Mouse (Mus musculus) stomach, embryonic 16.5 days (tissue): ENCODE measurements at regions not wholly inside any gene's neighbourhood (a gene's known extent, or its start where the extent isn't known, plus 50 kb on each side); places are given as distances from the start of the nearest gene placed in this dataset.

Source experiments
- ATAC-seq: fragments of 200-750 bp; cut with Nextera tagmentation; 2 replicates; pipeline ENCODE4 v1.8.0; 2017; ENCODE audit warnings: moderate number of reproducible peaks, moderate TSS enrichment; ENCODE audit not compliant: insufficient read depth, low FRiP score
- H3K27ac ChIP-seq: fragments of 300-500 bp; sonication (generic); 2 replicates; pipeline ENCODE4 v1.5.1; 2014; ENCODE audit warnings: low read length
- H3K27me3 ChIP-seq: fragments of 300-500 bp; sonication (generic); 2 replicates; pipeline ENCODE4 v1.6.1; 2014; ENCODE audit warnings: low read length, control low read depth, mixed read lengths; ENCODE audit not compliant: control insufficient read depth, insufficient read depth
- H3K36me3 ChIP-seq: fragments of 300-500 bp; sonication (generic); 2 replicates; pipeline ENCODE4 v1.6.1; 2014; ENCODE audit warnings: low read length; ENCODE audit not compliant: control insufficient read depth, insufficient read depth
- H3K4me1 ChIP-seq: fragments of 300-500 bp; sonication (generic); 2 replicates; pipeline ENCODE4 v1.6.1; 2014; ENCODE audit warnings: low read length, control low read depth, mixed read lengths; ENCODE audit not compliant: control insufficient read depth, insufficient read depth
- H3K4me2 ChIP-seq: fragments of 300-500 bp; sonication (generic); 2 replicates; pipeline ENCODE4 v1.6.1; 2014; ENCODE audit warnings: low read depth, low read length, mixed read lengths
- H3K4me3 ChIP-seq: fragments of 300-500 bp; sonication (generic); replicated peaks from 2 replicates; pipeline ENCODE4 v1.5.1; 2014; ENCODE audit warnings: mild to moderate bottlenecking, low read length
- H3K9ac ChIP-seq: fragments of 300-500 bp; sonication (generic); 2 replicates; pipeline ENCODE4 v1.6.1; 2014; ENCODE audit warnings: low read length
- H3K9me3 ChIP-seq: fragments of 300-500 bp; sonication (generic); replicated peaks from 2 replicates; pipeline ENCODE4 v1.6.1; 2016; ENCODE audit warnings: low read length, control low read depth; ENCODE audit not compliant: control insufficient read depth
- WGBS: fragments of 180-500 bp; shearing (Covaris S2); extraction: QIAGEN DNeasy Blood & Tissue Kit; methylation state at CpG from one replicate; pipeline ENCODE4 v1.1.7; 2014; 5-methylcytosine and 5-hydroxymethylcytosine counted together

GRCm38 (mm10) chr5:91816376-91816950 is 146.4 kb downstream of the Rchy1 start:
- Histone ChIP-seq H3K27ac (no peak overlapping the region), H3K9me3 (no peaks in the 10 kb centered on the region), H3K4me2 (no peak overlapping the region), H3K4me1 (no peaks in the 10 kb centered on the region; the same call in 1 of the 2 replicates), H3K27me3 (no peaks in the 10 kb centered on the region), H3K9ac (no peak overlapping the region), H3K36me3 (no peaks in the 10 kb centered on the region), H3K4me3 (no peak overlapping the region)
- WGBS: 77% methylated on average over 3 of the region's 3 CpGs
- ATAC-seq: no peak

- Histone ChIP-seq H3K27ac (no peak overlapping the region), H3K9me3 (no peaks in the 10 kb centered on the region), H3K4me3 (no peak overlapping the region), H3K9ac (no peak overlapping the region), H3K27me3 (no peaks in the 10 kb centered on the region), H3K4me1 (no peaks in the 10 kb centered on the region; the same call in 1 of the 2 replicates), H3K36me3 (no peaks in the 10 kb centered on the region), H3K4me2 (no peak overlapping the region)
- WGBS: 75% methylated on average over 6 of the region's 6 CpGs
- no peak for ATAC-seq
These were observed 147.9 kb downstream of the Rchy1 start for GRCm38 (mm10) chr5:91814956-91815355.

GRCm38 (mm10) chr5:91814417-91814762 is 148.5 kb downstream of the Rchy1 start:
- H3K27me3 ChIP-seq: no peaks in the 10 kb centered on the region
- no peak overlapping the region for H3K27ac ChIP-seq
- H3K36me3 ChIP-seq: no peaks in the 10 kb centered on the region
- H3K9ac ChIP-seq: no peak overlapping the region
- no peak overlapping the region for H3K4me2 ChIP-seq
- no peaks in the 10 kb centered on the region; the same call in 1 of the 2 replicates for H3K4me1 ChIP-seq
- no peaks in the 10 kb centered on the region for H3K9me3 ChIP-seq
- WGBS: 67% methylated on average over 4 of the region's 4 CpGs
- no peak overlapping the region for H3K4me3 ChIP-seq
- ATAC-seq: no peak

GRCm38 (mm10) chr5:91813547-91814416 is 149.1 kb downstream of the Rchy1 start:
- 71% methylated on average over 5 of the region's 5 CpGs for WGBS
- no peak for ATAC-seq
- Histone ChIP-seq H3K4me2 (no peak overlapping the region), H3K36me3 (no peaks in the 10 kb centered on the region), H3K9ac (no peak overlapping the region), H3K27me3 (no peaks in the 10 kb centered on the region), H3K9me3 (no peaks in the 10 kb centered on the region), H3K27ac (no peak overlapping the region), H3K4me3 (no peak overlapping the region), H3K4me1 (no peaks in the 10 kb centered on the region; the same call in 1 of the 2 replicates)

- no peak overlapping the region for H3K9ac ChIP-seq
- WGBS: 64% methylated on average over 18 of the region's 18 CpGs
- 0 out of 2 replicates have a peak, but pooled peaks have one; percentile 25 for ATAC-seq
- H3K36me3 ChIP-seq: no peaks in the 10 kb centered on the region
- H3K27ac ChIP-seq: no peak overlapping the region
- no peaks in the 10 kb centered on the region for H3K9me3 ChIP-seq
- H3K4me3 ChIP-seq: no peak overlapping the region
- no peaks in the 10 kb centered on the region for H3K27me3 ChIP-seq
- H3K4me2 ChIP-seq: no peak overlapping the region
- peaks cover 5% of the 10 kb centered on the region; the same call in 1 of the 2 replicates for H3K4me1 ChIP-seq
These were observed 155.5 kb downstream of the Rchy1 start for GRCm38 (mm10) chr5:91807070-91808065.

- ATAC-seq: no peak
- Histone ChIP-seq H3K9ac (no peak overlapping the region), H3K4me1 (no peaks in the 10 kb centered on the region), H3K27ac (no peak overlapping the region), H3K4me3 (no peak overlapping the region), H3K36me3 (no peaks in the 10 kb centered on the region), H3K4me2 (no peak overlapping the region), H3K9me3 (no peaks in the 10 kb centered on the region), H3K27me3 (no peaks in the 10 kb centered on the region)
- WGBS: 83% methylated on average over 3 of the region's 3 CpGs
These were observed 161.4 kb downstream of the Rchy1 start for GRCm38 (mm10) chr5:91801297-91801980.

GRCm38 (mm10) chr5:91797362-91797761 is 165.5 kb downstream of the Rchy1 start:
- no peak overlapping the region for H3K27ac ChIP-seq
- H3K27me3 ChIP-seq: no peaks in the 10 kb centered on the region
- H3K4me3 ChIP-seq: no peak overlapping the region
- H3K9me3 ChIP-seq: no peaks in the 10 kb centered on the region
- ATAC-seq: no peak
- H3K9ac ChIP-seq: no peak overlapping the region
- no peaks in the 10 kb centered on the region for H3K36me3 ChIP-seq
- H3K4me2 ChIP-seq: no peak overlapping the region
- no peaks in the 10 kb centered on the region for H3K4me1 ChIP-seq
- WGBS: 77% methylated on average over 3 of the region's 3 CpGs

DNA sequence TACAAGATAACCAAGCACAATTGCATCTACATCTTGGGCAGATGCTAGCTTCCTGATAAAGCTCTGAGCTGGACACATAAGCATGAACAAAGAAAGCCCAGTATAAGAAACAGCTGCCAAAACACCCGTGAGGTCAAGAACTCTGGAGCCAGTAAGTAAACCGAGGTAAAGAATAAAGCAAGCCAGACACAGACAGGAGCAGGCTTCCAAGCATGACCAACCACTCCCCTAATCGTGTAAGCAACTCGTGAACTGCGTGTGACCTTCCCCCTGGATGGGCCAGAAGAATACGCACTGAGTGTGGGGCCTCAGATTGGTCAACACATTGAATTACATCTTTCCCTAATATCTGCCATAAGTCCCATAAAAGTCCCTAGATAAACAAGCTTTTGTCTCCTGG is 170.1 kb downstream of the Rchy1 start:
- no peak overlapping the region for H3K4me2 ChIP-seq
- no peaks in the 10 kb centered on the region for H3K27me3 ChIP-seq
- no peak overlapping the region for H3K27ac ChIP-seq
- no peak overlapping the region for H3K4me3 ChIP-seq
- WGBS: 41% methylated on average over 6 of the region's 6 CpGs
- no peak for ATAC-seq
- H3K9me3 ChIP-seq: no peaks in the 10 kb centered on the region
- H3K4me1 ChIP-seq: no peaks in the 10 kb centered on the region
- no peak overlapping the region for H3K9ac ChIP-seq
- no peaks in the 10 kb centered on the region for H3K36me3 ChIP-seq
